Mouse (Mus musculus): Measurements from ENCODE around the gene Prn. TPM values are rescaled to one million over a fixed set of nuclear protein-coding genes. Genes with fewer than 3 reads are reported as not detected.

Gene Prn
- polyA plus RNA-seq, 1 experiment = not detected

DNA sequence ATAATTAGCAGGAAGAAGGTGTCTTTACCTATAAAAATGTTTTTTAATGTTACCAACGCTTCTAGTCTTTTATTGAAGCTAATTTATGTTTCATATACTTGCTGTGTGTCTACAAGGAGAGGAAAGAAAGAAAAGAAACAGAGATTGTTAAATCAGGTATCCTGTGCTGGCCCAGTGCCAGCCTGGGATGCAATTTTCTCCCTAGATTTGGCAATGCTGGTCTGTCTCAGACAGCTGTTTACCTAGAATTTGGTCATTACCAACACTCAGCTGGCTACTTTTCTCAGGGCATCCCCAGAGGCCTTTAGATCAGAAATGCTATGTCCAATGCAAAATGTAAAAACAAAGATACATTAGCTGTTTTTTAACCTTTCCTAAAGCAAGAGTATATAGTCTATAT is 36.4 kb upstream of the Prn start:
- H3K27me3 ChIP-seq (ENCODE audit: control insufficient read depth, insufficient read depth, low read length) = no peaks in the 10 kb centered on the region
- no peak overlapping the region for H3K4me3 ChIP-seq (ENCODE audit: control insufficient read depth, insufficient read depth, low read length)
- H3K36me3 ChIP-seq (ENCODE audit: control insufficient read depth, insufficient read depth, low read length) = no peaks in the 10 kb centered on the region
- H3K27ac ChIP-seq (ENCODE audit: control insufficient read depth, insufficient read depth, low read length) = no peak overlapping the region
- H3K4me1 ChIP-seq (replicated peaks; ENCODE audit: control insufficient read depth, insufficient read depth, low read length) = no peaks in the 10 kb centered on the region
- WGBS = 92% methylated on average over 1 of the region's 1 CpGs
- no peak for TF ChIP-seq CTCF (IDR thresholded peaks at IDR 0.05; ENCODE audit: borderline replicate concordance, control insufficient read depth, extremely low read depth, insufficient read depth, low read length, poor library complexity)
- TF ChIP-seq POLR2A (IDR thresholded peaks at IDR 0.05; ENCODE audit: control insufficient read depth, extremely low read depth, insufficient read depth, low read length, poor library complexity) = no peak
- no peak for DNase-seq

DNA sequence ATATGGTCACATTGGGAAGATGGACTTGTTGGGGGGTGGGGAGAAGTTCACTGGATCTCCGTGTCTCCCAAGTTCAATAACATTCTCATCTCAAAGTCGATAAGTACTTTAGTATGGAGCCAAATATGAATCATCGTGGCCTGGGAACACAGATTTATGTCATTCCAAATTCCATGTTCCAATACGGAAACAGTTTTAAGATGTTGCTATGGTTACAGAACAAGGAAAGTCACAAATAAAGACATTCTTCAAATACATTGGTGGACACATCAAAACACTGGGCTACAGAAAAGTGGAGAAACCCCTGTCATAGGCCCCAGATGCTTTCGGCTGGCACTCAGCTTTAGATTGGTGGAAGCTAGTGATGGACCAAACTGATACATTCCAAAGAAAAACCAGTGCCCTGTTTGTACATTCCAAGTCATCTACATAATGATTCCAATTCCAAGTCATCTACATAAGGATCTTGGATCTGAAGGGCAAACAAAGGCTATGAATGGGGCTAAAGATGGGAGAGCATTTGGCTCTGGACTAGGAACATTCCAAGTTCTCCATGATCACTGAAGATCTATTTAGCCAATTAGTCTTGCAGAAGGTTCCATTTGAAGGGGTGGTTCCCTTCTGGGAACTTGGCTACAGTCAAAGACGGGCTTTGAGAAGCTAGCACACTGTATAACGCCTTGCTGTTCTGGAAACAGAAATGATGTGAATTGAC is 33.0 kb upstream of the Prn start:
- DNase-seq = no peak
- Histone ChIP-seq H3K27ac (ENCODE audit: control insufficient read depth, insufficient read depth, low read length) (no peak overlapping the region), H3K36me3 (ENCODE audit: control insufficient read depth, insufficient read depth, low read length) (no peaks in the 10 kb centered on the region), H3K4me3 (ENCODE audit: control insufficient read depth, insufficient read depth, low read length) (no peak overlapping the region), H3K27me3 (ENCODE audit: control insufficient read depth, insufficient read depth, low read length) (no peaks in the 10 kb centered on the region), H3K4me1 (replicated peaks; ENCODE audit: control insufficient read depth, insufficient read depth, low read length) (no peaks in the 10 kb centered on the region)
- 97% methylated on average over 7 of the region's 7 CpGs for WGBS
- TF ChIP-seq CTCF (IDR thresholded peaks at IDR 0.05; ENCODE audit: borderline replicate concordance, control insufficient read depth, extremely low read depth, insufficient read depth, low read length, poor library complexity) (no peak), POLR2A (IDR thresholded peaks at IDR 0.05; ENCODE audit: control insufficient read depth, extremely low read depth, insufficient read depth, low read length, poor library complexity) (no peak)

DNA sequence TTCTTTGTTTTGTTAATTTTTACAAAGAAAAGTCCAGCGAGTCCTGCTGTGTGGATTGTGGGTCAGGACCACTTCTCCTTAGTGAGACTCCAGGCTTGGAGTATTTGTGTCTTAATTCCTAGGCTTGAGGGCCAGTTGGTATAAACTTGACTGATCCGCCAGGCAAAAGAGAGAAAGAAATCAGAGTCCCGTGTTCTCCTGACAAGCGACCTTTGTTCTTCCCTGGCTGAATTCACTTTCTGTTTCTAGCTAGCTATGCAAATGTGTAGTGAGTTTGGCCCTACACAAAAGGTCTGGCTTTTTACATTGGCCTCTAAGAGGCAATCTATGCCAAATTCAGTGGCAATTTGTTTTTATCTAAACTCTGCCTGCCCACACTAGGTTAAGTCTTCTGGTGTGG is 28.0 kb upstream of the Prn start:
- Histone ChIP-seq H3K4me1 (replicated peaks; ENCODE audit: control insufficient read depth, insufficient read depth, low read length) (peaks cover 12% of the 10 kb centered on the region), H3K27ac (ENCODE audit: control insufficient read depth, insufficient read depth, low read length) (no peak overlapping the region), H3K36me3 (ENCODE audit: control insufficient read depth, insufficient read depth, low read length) (no peaks in the 10 kb centered on the region), H3K4me3 (ENCODE audit: control insufficient read depth, insufficient read depth, low read length) (no peak overlapping the region), H3K27me3 (ENCODE audit: control insufficient read depth, insufficient read depth, low read length) (no peaks in the 10 kb centered on the region)
- DNase-seq = no peak
- TF ChIP-seq CTCF (IDR thresholded peaks at IDR 0.05; ENCODE audit: borderline replicate concordance, control insufficient read depth, extremely low read depth, insufficient read depth, low read length, poor library complexity) (no peak), POLR2A (IDR thresholded peaks at IDR 0.05; ENCODE audit: control insufficient read depth, extremely low read depth, insufficient read depth, low read length, poor library complexity) (no peak)
- 71% methylated on average over 4 of the region's 4 CpGs for WGBS

DNA sequence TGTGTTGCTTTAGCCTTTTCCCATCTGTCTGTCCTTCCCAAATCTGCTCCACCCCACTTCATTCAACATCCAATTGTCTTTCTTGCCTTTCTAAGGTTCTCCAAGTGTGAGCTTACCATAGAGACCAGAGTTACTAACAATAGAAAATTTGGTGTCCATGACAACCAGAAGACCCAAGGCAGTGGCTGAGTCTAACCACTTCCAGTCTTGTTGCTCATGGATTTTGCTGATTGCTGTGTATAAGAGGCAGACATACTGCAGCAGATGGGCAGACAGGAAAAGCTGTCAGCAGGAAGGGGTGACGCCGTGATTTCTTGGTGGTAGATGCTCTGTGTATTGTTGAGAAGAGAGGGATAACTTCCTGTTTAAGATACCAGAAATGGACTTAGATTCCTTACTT is 26.6 kb upstream of the Prn start:
- Histone ChIP-seq H3K36me3 (ENCODE audit: control insufficient read depth, insufficient read depth, low read length) (no peaks in the 10 kb centered on the region), H3K27me3 (ENCODE audit: control insufficient read depth, insufficient read depth, low read length) (no peaks in the 10 kb centered on the region), H3K4me3 (ENCODE audit: control insufficient read depth, insufficient read depth, low read length) (no peak overlapping the region), H3K4me1 (replicated peaks; ENCODE audit: control insufficient read depth, insufficient read depth, low read length) (peaks cover 24% of the 10 kb centered on the region), H3K27ac (ENCODE audit: control insufficient read depth, insufficient read depth, low read length) (no peak overlapping the region)
- WGBS = 21% methylated on average over 2 of the region's 2 CpGs
- TF ChIP-seq CTCF (IDR thresholded peaks at IDR 0.05; ENCODE audit: borderline replicate concordance, control insufficient read depth, extremely low read depth, insufficient read depth, low read length, poor library complexity) (no peak), POLR2A (IDR thresholded peaks at IDR 0.05; ENCODE audit: control insufficient read depth, extremely low read depth, insufficient read depth, low read length, poor library complexity) (no peak)
- no peak for DNase-seq

DNA sequence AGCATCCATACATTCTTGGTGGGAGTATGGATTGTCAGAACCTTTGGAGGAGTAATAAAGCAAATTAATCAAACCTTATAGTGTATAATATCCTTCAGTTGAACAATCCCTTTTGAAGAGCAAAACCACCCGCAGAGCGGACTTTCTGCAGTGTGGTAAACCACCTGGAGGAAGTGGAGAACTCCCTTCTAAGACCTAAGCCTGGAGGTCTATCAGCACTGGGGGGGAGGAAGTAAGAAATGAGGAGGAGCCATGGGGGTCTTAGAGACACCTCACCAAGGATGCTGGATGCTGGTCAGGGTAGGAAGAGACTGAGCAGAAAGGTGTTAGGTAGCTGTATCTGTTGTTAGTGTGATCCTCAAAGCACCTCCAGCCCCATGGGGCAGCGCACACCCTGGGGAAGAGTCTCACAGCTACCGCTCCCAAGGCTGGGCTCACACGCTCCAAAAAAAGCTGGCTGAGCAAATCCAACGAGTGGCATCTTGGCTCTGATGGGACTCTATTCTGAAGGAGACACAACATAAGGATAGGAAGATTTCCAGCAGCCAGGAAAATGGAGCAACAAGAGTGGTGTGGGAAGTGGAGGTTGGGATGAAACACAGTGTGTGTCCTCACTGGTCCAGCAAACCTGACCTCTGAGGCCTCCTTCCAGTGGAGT is 23.1 kb upstream of the Prn start:
- Histone ChIP-seq H3K4me3 (ENCODE audit: control insufficient read depth, insufficient read depth, low read length) (no peak overlapping the region), H3K27ac (ENCODE audit: control insufficient read depth, insufficient read depth, low read length) (no peak overlapping the region; the same call in 1 of the 2 replicates), H3K27me3 (ENCODE audit: control insufficient read depth, insufficient read depth, low read length) (no peaks in the 10 kb centered on the region), H3K4me1 (replicated peaks; ENCODE audit: control insufficient read depth, insufficient read depth, low read length) (peaks cover 33% of the 10 kb centered on the region), H3K36me3 (ENCODE audit: control insufficient read depth, insufficient read depth, low read length) (no peaks in the 10 kb centered on the region)
- WGBS = 17% methylated on average over 6 of the region's 6 CpGs
- no peak for TF ChIP-seq CTCF (IDR thresholded peaks at IDR 0.05; ENCODE audit: borderline replicate concordance, control insufficient read depth, extremely low read depth, insufficient read depth, low read length, poor library complexity)
- TF ChIP-seq POLR2A (IDR thresholded peaks at IDR 0.05; ENCODE audit: control insufficient read depth, extremely low read depth, insufficient read depth, low read length, poor library complexity) = no peak
- DNase-seq = peak; percentile 39

DNA sequence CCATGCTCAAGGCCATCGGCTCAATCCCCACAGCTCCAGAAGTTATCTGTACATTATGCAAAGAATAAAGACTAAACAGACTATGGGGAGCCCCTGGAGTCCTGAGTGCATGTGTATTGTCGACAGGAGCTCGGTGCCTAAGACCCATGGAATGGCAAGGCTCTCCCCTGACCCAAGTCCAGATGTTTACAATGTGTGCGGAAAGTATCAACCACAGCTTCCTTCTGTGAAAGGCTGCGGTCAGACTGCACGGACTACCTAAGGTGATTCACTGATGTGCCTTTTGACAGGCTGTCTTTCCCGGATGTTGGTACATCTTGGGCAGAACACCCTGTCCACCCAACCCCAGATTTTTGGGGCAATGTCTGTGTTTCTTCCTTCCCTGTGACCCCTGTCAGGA is 21.5 kb upstream of the Prn start:
- H3K27me3 ChIP-seq (ENCODE audit: control insufficient read depth, insufficient read depth, low read length) = no peaks in the 10 kb centered on the region
- no peak overlapping the region for H3K27ac ChIP-seq (ENCODE audit: control insufficient read depth, insufficient read depth, low read length)
- no peak for TF ChIP-seq POLR2A (IDR thresholded peaks at IDR 0.05; ENCODE audit: control insufficient read depth, extremely low read depth, insufficient read depth, low read length, poor library complexity)
- no peak for TF ChIP-seq CTCF (IDR thresholded peaks at IDR 0.05; ENCODE audit: borderline replicate concordance, control insufficient read depth, extremely low read depth, insufficient read depth, low read length, poor library complexity)
- no peak overlapping the region for H3K4me3 ChIP-seq (ENCODE audit: control insufficient read depth, insufficient read depth, low read length)
- DNase-seq = no peak
- WGBS = 7% methylated on average over 7 of the region's 7 CpGs
- H3K36me3 ChIP-seq (ENCODE audit: control insufficient read depth, insufficient read depth, low read length) = no peaks in the 10 kb centered on the region
- H3K4me1 ChIP-seq (replicated peaks; ENCODE audit: control insufficient read depth, insufficient read depth, low read length) = peaks cover 33% of the 10 kb centered on the region

Measured in thymus, adult 2 months (tissue).